21 mouse cellular contexts compared by ENCODE assay signal in the genomic region with DNA sequence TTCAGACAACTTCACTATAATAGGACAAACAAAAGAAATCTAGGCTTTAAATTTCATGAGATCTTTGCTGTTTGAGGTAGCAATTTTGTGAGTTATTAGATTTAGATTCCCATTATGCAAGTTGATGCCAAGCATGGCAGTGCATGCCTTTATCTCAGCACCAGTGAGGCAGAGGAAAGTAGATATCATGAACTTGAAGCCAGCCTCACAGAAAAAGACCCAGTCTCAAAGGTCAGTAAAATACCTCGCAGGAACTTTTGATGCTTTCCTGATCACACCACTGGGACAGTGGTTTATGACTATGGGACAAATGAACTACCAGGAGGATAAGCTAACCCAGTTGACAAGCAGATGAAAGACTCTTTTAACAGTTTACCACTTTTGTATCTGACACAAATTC.
"Had no signal": no experiment of that assay in that cellular context is flagged by ENCODE, and none has a peak within 500 bp of the region (broad histone marks: within the 10 kb centered on the region; RNA-seq: fewer than 3 reads in every experiment).

No protein-coding gene starts in this region.

- H3K4me2 ChIP-seq: liver, embryonic 13.5 days; midbrain, embryonic 11.5 days; neural tube, embryonic 12.5 days; neural tube, embryonic 15.5 days had no signal

- H3K36me3 ChIP-seq: neural tube, embryonic 12.5 days; neural tube, embryonic 15.5 days had no signal

- H3K9ac ChIP-seq: liver, embryonic 13.5 days; neural tube, embryonic 12.5 days; neural tube, embryonic 15.5 days had no signal

- H3K27ac ChIP-seq: kidney, postnatal 0 days; layer of hippocampus, adult 2 months; left cerebral cortex, adult 2 months; liver, embryonic 13.5 days; neural tube, embryonic 12.5 days; neural tube, embryonic 15.5 days; stomach, postnatal 0 days had no signal

- H3K4me3 ChIP-seq: layer of hippocampus, adult 2 months; left cerebral cortex, adult 2 months; liver, embryonic 13.5 days; neural tube, embryonic 12.5 days; neural tube, embryonic 15.5 days had no signal

- H3K27me3 ChIP-seq: liver, embryonic 13.5 days; neural tube, embryonic 12.5 days; neural tube, embryonic 15.5 days had no signal

- DNase-seq: kidney, adult 9 months; kidney, postnatal 25 days; layer of hippocampus, adult 9-11 months; liver, embryonic 13.5 days; lung, adult 2 months; lung, postnatal 14 days; lung, postnatal 4 days; midbrain, embryonic 14.5 days; right cerebral cortex, adult 18-20 months; right cerebral cortex, postnatal 14 days; right cerebral cortex, postnatal 4 days; thymus, adult 2 months; thymus, postnatal 14 days; thymus, postnatal 4 days had no signal

- H3K9me3 ChIP-seq: liver, embryonic 13.5 days; neural tube, embryonic 12.5 days; neural tube, embryonic 15.5 days had no signal
